Mouse (Mus musculus): Measurements from ENCODE around the gene Mcrip2.

Gene Mcrip2

GRCm38 (mm10) chr17:25828223-25828594 lies 40.4 kb downstream of the Mcrip2 start:
- ChIA-PET CTCF (interaction anchor here in 3 of 4 experiments (0.6 to 1.5 kb wide), 7 partner anchors 16 to 295 kb away, joined by 3 to 6 read pairs (median 3); partner anchors contain the start of genes Chtf18 (in 1 of the 3), Mrpl28 (in 1 of the 3), Narfl (in 1 of the 3) and Rhot2 (in 1 of the 3)), POLR2A (interaction anchor here (0.6 to 9.2 kb wide), 34 partner anchors 9 to 1412 kb away, joined by 3 to 114 read pairs (median 5); partner anchors contain the start of genes Rhbdl1 (in 3 of the 4), Gng13 (in 2 of the 4), Haghl (in 2 of the 4) and Rhot2 (in 2 of the 4))

- ChIA-PET POLR2A (interaction anchor here (0.6 to 9.2 kb wide), 28 partner anchors 8 to 1411 kb away, joined by 3 to 114 read pairs (median 4); partner anchors contain the start of genes Rhbdl1 (in 3 of the 4), Rpusd1 (in 2 of the 4), Capn15 (in 1 of the 4) and Chtf18 (in 1 of the 4)), CTCF (interaction anchor here in 2 of 4 experiments (0.6 kb wide), 3 partner anchors 28 to 296 kb away, joined by 3 to 6 read pairs (median 3); partner anchors contain the start of gene Mrpl28 (in 1 of the 2))
Observed at GRCm38 (mm10) chr17:25827546-25828222, 40.9 kb downstream of the Mcrip2 start.

GRCm38 (mm10) chr17:25827011-25827410 lies 41.6 kb downstream of the Mcrip2 start:
- ChIA-PET POLR2A (interaction anchor here in 2 of 4 experiments (0.6 to 9.2 kb wide), 10 partner anchors 9 to 562 kb away, joined by 3 to 92 read pairs (median 3); partner anchors contain the start of genes Capn15 (in 1 of the 2), Rhbdl1 (in 1 of the 2) and Wfikkn1 (in 1 of the 2)), CTCF (no interaction called here)

GRCm38 (mm10) chr17:25825984-25826570 lies 42.5 kb downstream of the Mcrip2 start:
- ChIA-PET POLR2A (interaction anchor here in 2 of 4 experiments (0.9 to 4.4 kb wide), 8 partner anchors 7 to 286 kb away, joined by 3 to 44 read pairs (median 4); partner anchors contain the start of genes Haghl (in 1 of the 2), Rhbdl1 (in 1 of the 2) and Stub1 (in 1 of the 2)), CTCF (no interaction called here)

- ChIA-PET CTCF (no interaction called here), POLR2A (interaction anchor here in 3 of 4 experiments (0.7 to 4.4 kb wide), 7 partner anchors 8 to 399 kb away, joined by 3 to 60 read pairs (median 4); partner anchors contain the start of genes Stub1 (in 2 of the 3), Haghl (in 1 of the 3) and Rhbdl1 (in 1 of the 3))
Observed at GRCm38 (mm10) chr17:25825311-25825710, 43.3 kb downstream of the Mcrip2 start.

GRCm38 (mm10) chr17:25824362-25825142 lies 44.0 kb downstream of the Mcrip2 start:
- CTCF ChIA-PET = interaction anchor here in 1 of 4 experiments (1.0 to 1.5 kb wide), 2 partner anchors 8 to 12 kb away, joined by 3 to 4 read pairs; partner anchors contain the start of gene Stub1
- POLR2A ChIA-PET = interaction anchor here (0.7 to 4.4 kb wide), 12 partner anchors 8 to 399 kb away, joined by 3 to 60 read pairs (median 4); partner anchors contain the start of genes Rhbdl1 (in 2 of the 4), Stub1 (in 2 of the 4) and Mcrip2 (in 1 of the 4)

- CTCF ChIA-PET = interaction anchor here in 2 of 4 experiments (1.2 to 1.5 kb wide), 3 partner anchors 9 to 308 kb away, joined by 3 to 11 read pairs (median 3); partner anchors contain the start of gene Stub1 (in 2 of the 2)
- POLR2A ChIA-PET = interaction anchor here (0.5 to 4.4 kb wide), 18 partner anchors 9 to 97 kb away, joined by 3 to 60 read pairs (median 6); partner anchors contain the start of genes Stub1 (in 3 of the 4), Rhbdl1 (in 2 of the 4), Fam173a (in 1 of the 4) and Mcrip2 (in 1 of the 4)
Observed at GRCm38 (mm10) chr17:25823452-25823851, 45.1 kb downstream of the Mcrip2 start, which contains the start of gene Wdr24. TSS of gene Wdr24 (plus strand) at chr17:25823627.

DNA sequence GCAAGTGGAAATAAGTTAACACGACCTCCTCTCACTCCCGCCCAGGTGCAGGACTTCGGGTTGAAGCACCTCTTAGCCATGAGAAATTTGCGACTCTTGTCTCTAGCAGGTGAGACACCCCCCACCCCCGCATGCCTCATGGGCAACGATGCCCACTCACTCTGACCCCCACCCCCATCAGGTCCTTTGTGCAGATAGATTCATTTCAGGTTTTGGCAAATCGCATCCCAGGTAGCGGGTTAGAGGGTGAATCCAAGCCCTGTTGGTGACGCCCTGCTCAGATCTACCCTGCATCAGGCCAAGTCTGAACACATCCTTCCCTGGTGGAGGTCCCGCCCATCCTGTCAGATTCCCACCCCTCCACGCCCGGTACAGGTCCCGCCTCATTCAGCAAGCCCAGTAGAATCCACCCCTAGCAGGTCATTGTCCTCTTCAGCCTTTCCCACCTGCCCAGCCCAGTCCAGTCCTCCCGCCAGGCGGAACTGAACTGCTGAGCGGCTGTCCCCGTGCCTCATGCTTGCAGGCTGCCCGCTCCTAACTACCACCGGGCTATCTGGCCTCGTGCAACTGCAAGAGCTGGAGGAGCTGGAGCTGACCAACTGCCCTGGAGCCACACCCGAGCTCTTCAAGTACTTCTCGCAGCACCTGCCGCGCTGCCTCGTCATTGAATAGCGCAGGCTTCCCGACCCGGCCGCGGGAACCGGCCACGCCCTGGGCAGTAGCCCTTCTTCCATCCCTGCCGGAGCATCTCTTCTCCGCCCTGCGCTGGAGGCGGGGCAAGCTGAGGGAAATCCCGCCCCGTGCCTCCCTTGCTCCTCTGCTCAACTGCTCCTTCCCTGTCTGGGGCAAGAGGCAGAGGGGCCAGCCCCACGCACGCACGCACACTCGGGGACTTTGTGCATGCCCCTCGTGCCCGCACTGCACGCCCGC lies 49.4 kb downstream of the Mcrip2 start:
- ChIA-PET CTCF (interaction anchor here in 2 of 4 experiments (0.6 to 1.1 kb wide), 6 partner anchors 14 to 304 kb away, joined by 3 to 4 read pairs (median 4); partner anchors contain the start of genes Mcrip2 (in 1 of the 2), Mrpl28 (in 1 of the 2) and Stub1 (in 1 of the 2)), POLR2A (interaction anchor here in 3 of 4 experiments (0.5 to 10.0 kb wide), 19 partner anchors 9 to 546 kb away, joined by 3 to 92 read pairs (median 3); partner anchors contain the start of genes Jmjd8 (in 3 of the 3), Stub1 (in 3 of the 3), Fbxl16 (in 2 of the 3) and Chtf18 (in 1 of the 3))

- CTCF ChIA-PET = interaction anchor here in 3 of 4 experiments (0.6 to 1.5 kb wide), 6 partner anchors 16 to 367 kb away, joined by 3 to 6 read pairs (median 4); partner anchors contain the start of gene Wdr90 (in 1 of the 3)
- POLR2A ChIA-PET = interaction anchor here in 2 of 4 experiments (0.6 to 10.0 kb wide), 11 partner anchors 9 to 435 kb away, joined by 3 to 92 read pairs (median 3); partner anchors contain the start of genes Stub1 (in 2 of the 2), Fbxl16 (in 1 of the 2), Jmjd8 (in 1 of the 2) and Luc7l (in 1 of the 2)
Observed at GRCm38 (mm10) chr17:25817662-25818061, 50.9 kb downstream of the Mcrip2 start.

All from embryonic stem cell, embryonic (primary cell).